ENCODE assay signal across 12 mouse cellular contexts in the genomic region with DNA sequence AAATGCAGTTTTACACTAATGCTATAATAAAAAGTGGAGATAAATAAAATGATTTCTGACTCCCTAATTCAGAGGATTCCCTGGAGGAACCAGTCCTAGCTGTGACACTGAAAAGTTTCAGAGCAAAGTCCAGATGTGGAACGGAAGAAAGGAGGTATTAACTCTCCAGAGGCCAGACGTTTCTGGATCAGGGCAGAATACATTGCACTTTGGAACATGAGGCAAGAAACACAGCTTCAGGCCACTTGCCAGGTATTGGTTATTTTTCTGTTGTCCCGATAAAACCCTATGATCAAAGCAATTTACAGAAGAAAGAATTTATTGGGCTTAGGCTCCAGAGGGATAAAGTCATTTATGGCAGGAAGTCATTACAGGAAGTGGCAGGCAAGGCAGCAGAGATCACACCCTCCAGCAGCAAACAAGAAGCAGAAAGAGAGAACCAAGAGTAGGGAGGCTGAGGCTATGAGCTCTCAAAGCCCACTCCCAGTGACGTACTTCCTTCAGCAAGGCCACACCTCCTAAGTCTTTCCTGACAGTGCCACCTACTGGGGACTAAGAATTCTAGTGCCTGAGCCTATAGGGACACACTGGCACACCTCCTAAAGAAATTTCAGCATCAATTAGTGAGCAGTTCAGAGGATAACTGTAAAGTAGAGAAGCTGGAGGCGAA. TPM values are rescaled to one million over a fixed set of nuclear protein-coding genes. Genes with fewer than 3 reads are reported as not detected.
DNase-seq lines count a peak whose midpoint lies in the region; ATAC-seq and TF ChIP-seq lines count a peak whose summit lies in the region.
"Had no signal": no experiment of that assay in that cellular context is flagged by ENCODE, and none has a peak within 500 bp of the region (broad histone marks: within the 10 kb centered on the region; RNA-seq: fewer than 3 reads in every experiment).

No protein-coding gene starts in this region.

- H3K4me1 ChIP-seq in lung, embryonic 14.5 days (ENCODE audit: insufficient read depth) = no peaks in the 10 kb centered on the region
- no peaks in the 10 kb centered on the region for H3K4me1 ChIP-seq in MEL (ENCODE audit: control insufficient read depth in 1 of 2, insufficient read depth in 2 of 2, low read length in 2 of 2)
- peaks cover 3% of the 10 kb centered on the region; the same call in 1 of the 2 replicates for H3K4me1 ChIP-seq in small intestine, adult 2 months (ENCODE audit: control insufficient read depth, insufficient read depth, insufficient read length, low read length)
- H3K4me1 ChIP-seq: embryonic facial prominence, embryonic 12.5 days; hindbrain, embryonic 15.5 days; limb, embryonic 10.5 days had no signal

- no peak overlapping the region for H3K4me2 ChIP-seq in lung, embryonic 14.5 days
- H3K4me2 ChIP-seq: embryonic facial prominence, embryonic 12.5 days; hindbrain, embryonic 15.5 days had no signal

- DNase-seq in lung, embryonic 14.5 days = peak; percentile 15
- DNase-seq in lung, postnatal 14 days = no peak
- peak; percentile 26 for DNase-seq in MEL (ENCODE audit: low read depth, low spot score)
- DNase-seq in cerebellum, adult 9-11 months = no peak
- DNase-seq in ovary, adult 18-20 months (ENCODE audit: low spot score) = no peak
- DNase-seq: gastrocnemius, postnatal 36 days had no signal

- no peak overlapping the region for H3K27ac ChIP-seq in lung, embryonic 14.5 days (ENCODE audit: low read depth)
- H3K27ac ChIP-seq in MEL (ENCODE audit: control insufficient read depth, low read depth, low read length) = no peak overlapping the region
- peak overlapping the region; percentile 53 for H3K27ac ChIP-seq in small intestine, adult 2 months (ENCODE audit: insufficient read depth, low read depth, low read length)
- H3K27ac ChIP-seq: embryonic facial prominence, embryonic 12.5 days; hindbrain, embryonic 15.5 days; limb, embryonic 10.5 days; macrophage had no signal

- no peak for TF ChIP-seq POLR2A in MEL (IDR thresholded peaks at IDR 0.05; ENCODE audit: control insufficient read depth in 1 of 2, insufficient read depth in 1 of 2, low read depth in 1 of 2, low read length in 2 of 2, poor library complexity in 1 of 2)
- no peak for TF ChIP-seq POLR2A in small intestine, adult 2 months (IDR thresholded peaks at IDR 0.05; ENCODE audit: low read depth, low read length)

- peak; percentile 2; the same call in 1 of the 2 replicates for TF ChIP-seq RAD21 in MEL (IDR thresholded peaks at IDR 0.05; ENCODE audit: low read depth, low read length)

- H3K9me3 ChIP-seq in lung, embryonic 14.5 days (ENCODE audit: low read depth, low read length) = no peaks in the 10 kb centered on the region
- H3K9me3 ChIP-seq in MEL (replicated peaks; ENCODE audit: insufficient read depth, low read length) = no peaks in the 10 kb centered on the region
- H3K9me3 ChIP-seq: hindbrain, embryonic 15.5 days; limb, embryonic 10.5 days had no signal

- H3K36me3 ChIP-seq in lung, embryonic 14.5 days (ENCODE audit: insufficient read depth) = no peaks in the 10 kb centered on the region
- no peaks in the 10 kb centered on the region for H3K36me3 ChIP-seq in MEL (ENCODE audit: control insufficient read depth in 1 of 2, insufficient read depth in 2 of 2, low read length in 2 of 2)
- H3K36me3 ChIP-seq in small intestine, adult 2 months (ENCODE audit: control insufficient read depth, insufficient read depth, low read length) = no peaks in the 10 kb centered on the region
- H3K36me3 ChIP-seq: embryonic facial prominence, embryonic 12.5 days; hindbrain, embryonic 15.5 days; limb, embryonic 10.5 days had no signal

- no peak overlapping the region for H3K4me3 ChIP-seq in lung, embryonic 14.5 days (ENCODE audit: low read depth, low read length)
- no peak overlapping the region for H3K4me3 ChIP-seq in MEL (ENCODE audit: control insufficient read depth in 1 of 2, insufficient read depth in 1 of 2, low read depth in 2 of 2, low read length in 2 of 2)
- H3K4me3 ChIP-seq in small intestine, adult 2 months (ENCODE audit: low read depth, low read length) = no peak overlapping the region
- H3K4me3 ChIP-seq: embryonic facial prominence, embryonic 12.5 days; hindbrain, embryonic 15.5 days; limb, embryonic 10.5 days had no signal

- peak; percentile 25 for TF ChIP-seq CTCF in lung, embryonic 14.5 days (IDR thresholded peaks at IDR 0.05; ENCODE audit: low read depth)
- TF ChIP-seq CTCF in MEL (IDR thresholded peaks at IDR 0.05 in 2 of 3, conservative IDR thresholded peaks at IDR 0.05 in 1 of 3; ENCODE audit: control insufficient read depth in 1 of 3, insufficient read depth in 1 of 3, low read depth in 2 of 3, low read length in 3 of 3, poor library complexity in 1 of 3, severe bottlenecking in 1 of 3) = peak in 2 of 3 experiments; percentile 8 to 16; a peak in 1 of 6 replicates
- peak; percentile 25; the same call in 1 of the 2 replicates for TF ChIP-seq CTCF in small intestine, adult 2 months (IDR thresholded peaks at IDR 0.05; ENCODE audit: extremely low read depth, insufficient read length, insufficient replicate concordance, low read depth, low read length)

- no peak for TF ChIP-seq EP300 in MEL (IDR thresholded peaks at IDR 0.05; ENCODE audit: low read depth in 1 of 2, low read length in 2 of 2)

- H3K27me3 ChIP-seq in lung, embryonic 14.5 days (ENCODE audit: insufficient read depth, low read length) = no peaks in the 10 kb centered on the region
- no peaks in the 10 kb centered on the region for H3K27me3 ChIP-seq in MEL (ENCODE audit: control insufficient read depth in 1 of 2, insufficient read depth in 2 of 2, low read length in 2 of 2)
- no peaks in the 10 kb centered on the region for H3K27me3 ChIP-seq in small intestine, adult 2 months (ENCODE audit: control insufficient read depth, insufficient read depth, low read length)
- H3K27me3 ChIP-seq: embryonic facial prominence, embryonic 12.5 days; hindbrain, embryonic 15.5 days had no signal

- no peak for ATAC-seq in lung, embryonic 14.5 days (ENCODE audit: insufficient read depth)
- ATAC-seq in hematopoietic stem cell, adult 5-6 weeks (replicated peaks in 1 of 2; ENCODE audit: insufficient read depth in 1 of 2, low FRiP score in 2 of 2, low TSS enrichment in 1 of 2, low read depth in 1 of 2, poor library complexity in 2 of 2, severe bottlenecking in 2 of 2) = peak; percentile 22 to 48; a peak in 2 of 4 replicates

- H3K79me2 ChIP-seq in MEL (ENCODE audit: control insufficient read depth, insufficient read depth, low read length, poor library complexity) = no peaks in the 10 kb centered on the region

- 69% methylated on average over 5 of the region's 5 CpGs for WGBS in lung, embryonic 14.5 days
- 30% methylated on average over 5 of the region's 5 CpGs for WGBS in small intestine, adult 2 months

- H3K9ac ChIP-seq in lung, embryonic 14.5 days = no peak overlapping the region
- H3K9ac ChIP-seq in MEL (ENCODE audit: control insufficient read depth, low read depth, low read length, poor library complexity, severe bottlenecking) = no peak overlapping the region
- H3K9ac ChIP-seq: embryonic facial prominence, embryonic 12.5 days; hindbrain, embryonic 15.5 days had no signal

TF ChIP-seq in MEL, 35 proteins besides CTCF, POLR2A, EP300 and RAD21:
- TF ChIP-seq TBP (IDR thresholded peaks at IDR 0.05; ENCODE audit: low read depth, low read length) (no peak), MYC (IDR thresholded peaks at IDR 0.05; ENCODE audit: low read depth, low read length) (no peak), TCF12 (IDR thresholded peaks at IDR 0.05; ENCODE audit: low read depth, low read length) (no peak), SIN3A (IDR thresholded peaks at IDR 0.05; ENCODE audit: low read length) (no peak), ZKSCAN1 (IDR thresholded peaks at IDR 0.05; ENCODE audit: low read depth, low read length) (no peak), CHD1 (IDR thresholded peaks at IDR 0.05; ENCODE audit: low read depth, low read length) (no peak), MAZ (IDR thresholded peaks at IDR 0.05; ENCODE audit: low read depth, low read length) (no peak), MXI1 (IDR thresholded peaks at IDR 0.05; ENCODE audit: low read depth, low read length) (no peak), MYB (IDR thresholded peaks at IDR 0.05; ENCODE audit: low read depth, low read length) (no peak)

RNA-seq across cellular contexts. Expression of a gene that starts 56.9 kb away (rescaled TPM):
- 15.9 and 16.7 TPM in 2 replicates for polyA plus RNA-seq in lung, embryonic 14.5 days (2014; fragmentation: Nextera tagmentation; extraction: Ambion mirVana)
- total RNA-seq in MEL (2012; rRNA removed) = not detected in 2 replicates
- not detected for polyA plus RNA-seq in MEL (2012; ENCODE audit: insufficient read depth in 1 of 2, insufficient read length in 2 of 2, low read depth in 1 of 2, low replicate concordance in 2 of 2, missing spikeins in 1 of 2)
- 1.9 TPM in 1 of 2 replicates, not detected in the other for total RNA-seq in hematopoietic stem cell, adult 5-6 weeks (2017)
- polyA plus RNA-seq in small intestine, adult 2 months (2012; rRNA removed) = 38.7 and 53.8 TPM in 2 replicates

Comparison
In these comparisons a context has a peak if more than half of its experiments do, and no peak if none do; other contexts are left out.
1. DNase-seq: peak in lung, embryonic 14.5 days (single experiment) and MEL (single experiment); none in lung, postnatal 14 days (single experiment), cerebellum, adult 9-11 months (single experiment) and ovary, adult 18-20 months (single experiment).
2. RNA of a gene that starts 56.9 kb away (polyA plus RNA-seq): 38.7 to 53.8 TPM in small intestine, adult 2 months and 15.9 to 16.7 TPM in lung, embryonic 14.5 days; not detected in MEL; every median in the first group is over 10 times any median in the second.
3. Peak in every context shown above with its lines, with median percentiles within 50 percentile points of each other: CTCF ChIP-seq.